Mouse (Mus musculus) CH12.LX (cell line): Measurements from ENCODE around the gene Ryr1. TPM values are rescaled to one million over a fixed set of nuclear protein-coding genes. Genes with fewer than 3 reads are reported as not detected.

Experiments
- DNase-seq: peaks from one replicate; pipeline ENCODE4 v3.0.0-alpha.2; 2013; ENCODE audit errors: extremely low read depth
- H3K27ac ChIP-seq: 2 replicates; pipeline ENCODE4 v1.5.1; 2012; ENCODE audit warnings: low read depth, mild to moderate bottlenecking, control low read depth, moderate library complexity; ENCODE audit not compliant: insufficient read depth
- H3K27me3 ChIP-seq: replicated peaks from 2 replicates; pipeline ENCODE3; 2012; ENCODE audit warnings: inconsistent platforms
- H3K36me3 ChIP-seq, 2 experiments: replicated peaks in 1 of 2; 2 replicates each; pipeline versions ENCODE3 to v1.6.1; 2012; ENCODE audit warnings: inconsistent platforms in 1 of 2, low read length in 1 of 2, mild to moderate bottlenecking in 1 of 2, mixed read lengths in 1 of 2, moderate library complexity in 1 of 2; ENCODE audit not compliant: control insufficient read depth in 1 of 2, insufficient read depth in 1 of 2
- H3K4me1 ChIP-seq, 2 experiments: 2 replicates each; pipeline ENCODE4 v1.6.1; 2012; ENCODE audit warnings: inconsistent platforms in 1 of 2, moderate library complexity in 1 of 2; ENCODE audit not compliant: insufficient read depth in 2 of 2, control insufficient read depth in 1 of 2
- H3K4me2 ChIP-seq: 2 replicates; pipeline ENCODE4 v1.6.1; 2012; ENCODE audit warnings: low read depth, mild to moderate bottlenecking, control low read depth; ENCODE audit not compliant: poor library complexity, insufficient read depth, severe bottlenecking
- H3K4me3 ChIP-seq, 3 experiments: fragments of 150-350 bp in 1 of 3; sonication (generic) in 1 of 3; replicated peaks in 1 of 3; 2 replicates each; pipeline versions ENCODE3 to v1.5.1; 2011 to 2012; ENCODE audit warnings: low read depth in 2 of 3, low read length in 2 of 3, mild to moderate bottlenecking in 2 of 3, moderate library complexity in 2 of 3, control low read depth in 1 of 3, improper control_type of control experiment in 1 of 3, inconsistent platforms in 1 of 3, mixed read lengths in 1 of 3; ENCODE audit not compliant: poor library complexity in 1 of 3
- H3K79me2 ChIP-seq: replicated peaks from 2 replicates; pipeline ENCODE4 v1.6.1; 2012; ENCODE audit warnings: mild to moderate bottlenecking, moderate library complexity; ENCODE audit not compliant: control insufficient read depth, poor library complexity, insufficient read depth, severe bottlenecking; ENCODE audit errors: extremely low read depth
- H3K9ac ChIP-seq: 2 replicates; pipeline ENCODE4 v1.6.1; 2012; ENCODE audit warnings: low read depth, mild to moderate bottlenecking, control low read depth, moderate library complexity; ENCODE audit not compliant: insufficient read depth
- H3K9me3 ChIP-seq: replicated peaks from 2 replicates; pipeline ENCODE3; 2012; ENCODE audit warnings: low read length, inconsistent platforms, mixed read lengths
- BHLHE40 ChIP-seq: IDR thresholded peaks from 2 replicates; pipeline ENCODE4 v1.6.1; 2011; ENCODE audit warnings: mild to moderate bottlenecking, low read depth, low read length, improper control_type of control experiment
- E2F4 ChIP-seq: IDR thresholded peaks from 2 replicates; pipeline ENCODE4 v1.6.1; 2011; ENCODE audit warnings: low read depth, low read length, improper control_type of control experiment; ENCODE audit not compliant: insufficient replicate concordance
- ELF1 ChIP-seq: IDR thresholded peaks from 2 replicates; pipeline ENCODE4 v1.6.1; 2014; ENCODE audit warnings: low read depth, mild to moderate bottlenecking, inconsistent platforms, low read length, improper control_type of control experiment
- EP300 ChIP-seq: IDR thresholded peaks from 2 replicates; pipeline ENCODE4 v1.6.1; 2011; ENCODE audit warnings: low read length, improper control_type of control experiment
- ETS1 ChIP-seq: conservative IDR thresholded peaks from 2 replicates; pipeline ENCODE4 v1.6.1; 2012; ENCODE audit warnings: low read depth, mild to moderate bottlenecking, inconsistent platforms, low read length, improper control_type of control experiment, moderate library complexity
- GABPA ChIP-seq: IDR thresholded peaks from 2 replicates; pipeline ENCODE4 v1.6.1; 2012; ENCODE audit warnings: low read depth, low read length, improper control_type of control experiment, inconsistent platforms; ENCODE audit not compliant: insufficient replicate concordance
- HCFC1 ChIP-seq: IDR thresholded peaks from 2 replicates; pipeline ENCODE4 v1.6.1; 2012; ENCODE audit warnings: low read depth, mild to moderate bottlenecking, inconsistent platforms, low read length, improper control_type of control experiment
- IRF4 ChIP-seq: IDR thresholded peaks from 2 replicates; pipeline ENCODE4 v1.6.1; 2014; ENCODE audit warnings: low read depth, mild to moderate bottlenecking, inconsistent platforms, low read length, improper control_type of control experiment
- JUND ChIP-seq: conservative IDR thresholded peaks from 2 replicates; pipeline ENCODE4 v1.6.1; 2011; ENCODE audit warnings: low read depth, low read length, improper control_type of control experiment
- MAX ChIP-seq: IDR thresholded peaks from 2 replicates; pipeline ENCODE4 v1.6.1; 2011; ENCODE audit warnings: low read length, improper control_type of control experiment
- MEF2A ChIP-seq: IDR thresholded peaks from 2 replicates; pipeline ENCODE4 v1.6.1; 2014; ENCODE audit warnings: low read depth, mild to moderate bottlenecking, inconsistent platforms, low read length, improper control_type of control experiment, borderline replicate concordance
- MXI1 ChIP-seq: IDR thresholded peaks from 2 replicates; pipeline ENCODE4 v1.6.1; 2011; ENCODE audit warnings: mild to moderate bottlenecking, low read depth, low read length, improper control_type of control experiment
- MYC ChIP-seq: IDR thresholded peaks from 2 replicates; pipeline ENCODE4 v1.6.1; 2011; ENCODE audit warnings: low read depth, mild to moderate bottlenecking, improper control_type of control experiment, low read length
- PAX5 ChIP-seq: IDR thresholded peaks from 2 replicates; pipeline ENCODE4 v1.6.1; 2012; ENCODE audit warnings: low read length, inconsistent platforms, mixed read lengths
- POLR2AphosphoS2 ChIP-seq: IDR thresholded peaks from 2 replicates; pipeline ENCODE4 v1.6.1; 2011; ENCODE audit warnings: low read depth, low read length, improper control_type of control experiment
- RAD21 ChIP-seq: IDR thresholded peaks from 2 replicates; pipeline ENCODE4 v1.6.1; 2011; ENCODE audit warnings: low read depth, mild to moderate bottlenecking, low read length, improper control_type of control experiment, moderate library complexity
- SMC3 ChIP-seq: IDR thresholded peaks from 2 replicates; pipeline ENCODE4 v1.6.1; 2011; ENCODE audit warnings: low read depth, low read length, improper control_type of control experiment
- TBP ChIP-seq: conservative IDR thresholded peaks from 2 replicates; pipeline ENCODE4 v1.6.1; 2011; ENCODE audit warnings: low read depth, low read length, improper control_type of control experiment
- USF1 ChIP-seq: IDR thresholded peaks from 2 replicates; pipeline ENCODE4 v1.6.1; 2014; ENCODE audit warnings: low read depth, mild to moderate bottlenecking, inconsistent platforms, low read length, improper control_type of control experiment
- USF2 ChIP-seq: conservative IDR thresholded peaks from 2 replicates; pipeline ENCODE4 v1.6.1; 2011; ENCODE audit warnings: low read depth, low read length, improper control_type of control experiment
- ZC3H11A ChIP-seq: IDR thresholded peaks from 2 replicates; pipeline ENCODE4 v1.6.1; 2012; ENCODE audit warnings: low read depth, mild to moderate bottlenecking, inconsistent platforms, low read length, improper control_type of control experiment
- ZKSCAN1 ChIP-seq: IDR thresholded peaks from 2 replicates; pipeline ENCODE4 v1.6.1; 2012; ENCODE audit warnings: low read depth, inconsistent platforms, low read length, improper control_type of control experiment, borderline replicate concordance
- ZMIZ1 ChIP-seq: IDR thresholded peaks from 2 replicates; pipeline ENCODE4 v1.6.1; 2012; ENCODE audit warnings: low read depth, mild to moderate bottlenecking, inconsistent platforms, low read length, improper control_type of control experiment
- ZNF384 ChIP-seq: IDR thresholded peaks from 2 replicates; pipeline ENCODE4 v1.6.1; 2012; ENCODE audit warnings: low read depth, low read length, improper control_type of control experiment, inconsistent platforms
- dilution Hi-C: fragments of 300-500 bp; cut with MboI; formaldehyde crosslinking; loops from 2 replicates; pipeline ENCODE4 v1.14.3; 2020; ENCODE audit warnings: low sequenced_read_pairs; ENCODE audit not compliant: extremely low pct_unique_long_range_greater_than_20kb, extremely low pct_ligation_motif_present
- in situ Hi-C: fragments of 300-500 bp; cut with MboI; formaldehyde crosslinking; loops from 3 replicates; pipeline ENCODE4 v1.14.3; 2019; ENCODE audit warnings: low sequenced_read_pairs, low pct_ligation_motif_present, low pct_unique_long_range_greater_than_20kb, mixed read lengths
- polyA plus RNA-seq: library from polyadenylated mRNA; unstranded; fragments of >175 nt; gene quantifications from 2 replicates; pipeline ENCODE4 v1.2.1, GENCODE M21; 2012; ENCODE audit warnings: low read depth; ENCODE audit not compliant: insufficient read length
- total RNA-seq, 2 experiments: library from RNA; depleted of rRNA; stranded (reverse); fragments of 300-350 nt in 1 of 2; fragments of >200 nt in 1 of 2; gene quantifications; 2 replicates each; pipeline ENCODE4 v1.2.3; 2012 to 2014

Gene Ryr1
- total and polyA plus RNA-seq, 3 experiments, result 0.43 to 1.1 (median 0.68) TPM

GRCm38 (mm10) chr7:29101286-29102017 lies 23.5 kb downstream of the Ryr1 start:
- Histone ChIP-seq H3K27me3 (peaks cover 25% of the 10 kb centered on the region), H3K9ac (no peak overlapping the region), H3K79me2 (no peaks in the 10 kb centered on the region), H3K36me3 (no peaks in the 10 kb centered on the region), H3K4me1 (peaks cover 0 to 5% of the 10 kb centered on the region in 2 experiments; a peak in 2 of 4 replicates), H3K4me3 (no peak overlapping the region), H3K9me3 (no peaks in the 10 kb centered on the region), H3K4me2 (no peak overlapping the region), H3K27ac (no peak overlapping the region)
- dilution Hi-C loops, result no loop called here
- TF ChIP-seq MAX, result no peak
- in situ Hi-C loops, result no loop called here
- no peak for DNase-seq

- dilution Hi-C loops, result no loop called here
Observed at GRCm38 (mm10) chr7:29097131-29097530, 27.8 kb downstream of the Ryr1 start.

GRCm38 (mm10) chr7:29088817-29089216 lies 36.2 kb downstream of the Ryr1 start:
- H3K4me3 ChIP-seq, result no peak overlapping the region
- H3K27ac ChIP-seq, result no peak overlapping the region
- TF ChIP-seq ZC3H11A (no peak), SMC3 (no peak), USF1 (no peak), BHLHE40 (no peak), ZKSCAN1 (no peak), MEF2A (no peak), GABPA (no peak), ZMIZ1 (no peak), MXI1 (no peak), HCFC1 (no peak)
- no peaks in the 10 kb centered on the region for H3K79me2 ChIP-seq
- in situ Hi-C loops, result no loop called here
- no peaks in the 10 kb centered on the region for H3K9me3 ChIP-seq
- no peak overlapping the region for H3K9ac ChIP-seq
- no peak overlapping the region for H3K4me2 ChIP-seq
- no peaks in the 10 kb centered on the region for H3K36me3 ChIP-seq
- dilution Hi-C loops, result no loop called here
- H3K27me3 ChIP-seq, result peaks cover 35% of the 10 kb centered on the region
- no peaks in the 10 kb centered on the region for H3K4me1 ChIP-seq
- no peak for DNase-seq

More at GRCm38 (mm10) chr7:29097131-29097530, 27.8 kb downstream of the Ryr1 start:
- no peak overlapping the region for H3K4me3 ChIP-seq
- no peak for DNase-seq
- H3K9me3 ChIP-seq, result no peaks in the 10 kb centered on the region
- no peaks in the 10 kb centered on the region for H3K4me1 ChIP-seq
- no peak overlapping the region for H3K27ac ChIP-seq
- no peak overlapping the region for H3K4me2 ChIP-seq
- no peaks in the 10 kb centered on the region for H3K36me3 ChIP-seq
- in situ Hi-C loops, result no loop called here
- peaks cover 23% of the 10 kb centered on the region for H3K27me3 ChIP-seq
- no peak overlapping the region for H3K9ac ChIP-seq
- H3K79me2 ChIP-seq, result no peaks in the 10 kb centered on the region
- TF ChIP-seq RAD21, result no peak
- TF ChIP-seq ETS1, result no peak
- no peak for TF ChIP-seq USF1
- no peak for TF ChIP-seq TBP
- TF ChIP-seq ZNF384, result no peak
- TF ChIP-seq MYC, result no peak
- no peak for TF ChIP-seq ZKSCAN1
- TF ChIP-seq ZMIZ1, result no peak
- TF ChIP-seq EP300, result no peak
- no peak for TF ChIP-seq HCFC1
- no peak for TF ChIP-seq MEF2A
- no peak for TF ChIP-seq MXI1
- no peak for TF ChIP-seq IRF4
- no peak for TF ChIP-seq POLR2AphosphoS2
- TF ChIP-seq E2F4, result no peak
- no peak for TF ChIP-seq JUND
- no peak for TF ChIP-seq USF2
- no peak for TF ChIP-seq ELF1
- no peak for TF ChIP-seq PAX5
